Mouse (Mus musculus): ENCODE measurements around the gene Jak2. TPM values are rescaled to one million over a fixed set of nuclear protein-coding genes. Genes with fewer than 3 reads are reported as not detected.

Gene Jak2
- polyA plus RNA-seq, 1 experiment from 2014 or later, result 6.9 TPM

DNA sequence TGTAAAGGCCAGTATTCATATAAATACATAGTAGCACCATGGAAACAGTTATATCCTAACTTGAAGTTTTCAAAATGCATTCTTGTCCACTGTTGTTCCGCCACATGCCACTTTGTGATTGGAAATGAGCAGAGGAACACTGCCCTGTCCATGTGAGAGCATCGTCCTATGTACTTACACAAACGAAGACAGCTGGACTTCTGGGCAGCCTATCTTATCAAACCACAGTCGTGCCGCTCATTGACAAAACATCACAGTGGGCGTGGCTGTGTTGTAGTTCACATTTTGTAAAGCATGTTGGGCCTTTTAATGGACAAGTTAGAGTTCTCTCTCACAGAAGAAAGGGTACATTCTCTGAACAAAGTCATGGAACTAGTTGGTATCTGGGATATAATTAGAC is 18.9 kb upstream of the Jak2 start:
- Histone ChIP-seq H3K9me3 (no peaks in the 10 kb centered on the region), H3K27me3 (ENCODE audit: insufficient read depth, poor library complexity, severe bottlenecking) (peaks cover 8% of the 10 kb centered on the region; the same call in 1 of the 2 replicates), H3K36me3 (no peaks in the 10 kb centered on the region), H3K4me1 (replicated peaks) (peaks cover 11% of the 10 kb centered on the region), H3K27ac (no peak overlapping the region), H3K4me3 (no peak overlapping the region)
- no peak for DNase-seq (ENCODE audit: low spot score)
- 72% methylated on average over 6 of the region's 6 CpGs for WGBS

GRCm38 (mm10) chr19:29236658-29237385 is 14.8 kb upstream of the Jak2 start:
- Histone ChIP-seq H3K27me3 (ENCODE audit: insufficient read depth, poor library complexity, severe bottlenecking) (no peaks in the 10 kb centered on the region), H3K4me1 (replicated peaks) (peaks cover 16% of the 10 kb centered on the region), H3K27ac (no peak overlapping the region), H3K36me3 (no peaks in the 10 kb centered on the region), H3K9me3 (no peaks in the 10 kb centered on the region), H3K4me3 (no peak overlapping the region)
- 51% methylated on average over 9 of the region's 9 CpGs for WGBS
- DNase-seq (ENCODE audit: low spot score), result no peak

GRCm38 (mm10) chr19:29238171-29238570 is 13.5 kb upstream of the Jak2 start:
- H3K27ac ChIP-seq, result no peak overlapping the region
- no peaks in the 10 kb centered on the region for H3K9me3 ChIP-seq
- H3K4me3 ChIP-seq, result no peak overlapping the region
- no peaks in the 10 kb centered on the region for H3K36me3 ChIP-seq
- no peak for DNase-seq (ENCODE audit: low spot score)
- H3K27me3 ChIP-seq (ENCODE audit: insufficient read depth, poor library complexity, severe bottlenecking), result no peaks in the 10 kb centered on the region
- 66% methylated on average over 9 of the region's 9 CpGs for WGBS
- peaks cover 16% of the 10 kb centered on the region for H3K4me1 ChIP-seq (replicated peaks)

DNA sequence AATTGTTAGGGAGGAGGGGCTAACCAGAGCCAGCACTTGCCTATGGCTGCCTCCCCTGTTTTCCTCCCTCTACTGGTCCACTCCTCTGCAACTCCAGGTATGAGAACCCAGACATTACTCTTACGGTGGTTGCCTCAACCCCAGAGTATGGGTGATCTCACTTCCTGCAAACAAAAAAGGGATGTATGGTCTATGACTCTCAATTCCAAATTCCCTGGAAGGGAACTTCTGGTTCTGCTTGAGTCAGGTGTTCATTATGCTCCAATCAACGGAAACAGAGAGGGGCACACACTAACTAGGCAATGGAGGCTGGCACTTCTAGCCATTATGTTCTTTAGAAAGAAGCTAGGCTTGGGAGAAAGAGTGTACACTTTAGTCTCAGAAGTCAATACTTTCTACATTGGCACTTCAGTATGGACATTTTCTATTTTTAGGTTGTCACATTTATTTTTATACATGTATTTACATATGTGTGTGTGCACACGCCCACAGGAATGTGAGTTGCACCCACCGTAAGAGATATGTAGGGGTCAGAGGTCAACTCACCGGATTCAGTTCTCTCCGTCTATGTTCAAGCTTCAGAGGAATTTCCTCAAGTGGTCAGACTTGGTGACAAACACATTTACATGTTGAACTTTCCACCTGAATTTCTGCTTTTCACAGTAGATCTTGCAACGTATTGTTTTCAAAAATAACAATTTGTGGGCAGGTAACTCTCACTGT is 12.0 kb upstream of the Jak2 start:
- Histone ChIP-seq H3K4me1 (replicated peaks) (peaks cover 10% of the 10 kb centered on the region), H3K9me3 (no peaks in the 10 kb centered on the region), H3K36me3 (no peaks in the 10 kb centered on the region), H3K27ac (no peak overlapping the region), H3K4me3 (no peak overlapping the region), H3K27me3 (ENCODE audit: insufficient read depth, poor library complexity, severe bottlenecking) (no peaks in the 10 kb centered on the region)
- DNase-seq (ENCODE audit: low spot score), result no peak
- WGBS, result 83% methylated on average over 7 of the region's 7 CpGs

DNA sequence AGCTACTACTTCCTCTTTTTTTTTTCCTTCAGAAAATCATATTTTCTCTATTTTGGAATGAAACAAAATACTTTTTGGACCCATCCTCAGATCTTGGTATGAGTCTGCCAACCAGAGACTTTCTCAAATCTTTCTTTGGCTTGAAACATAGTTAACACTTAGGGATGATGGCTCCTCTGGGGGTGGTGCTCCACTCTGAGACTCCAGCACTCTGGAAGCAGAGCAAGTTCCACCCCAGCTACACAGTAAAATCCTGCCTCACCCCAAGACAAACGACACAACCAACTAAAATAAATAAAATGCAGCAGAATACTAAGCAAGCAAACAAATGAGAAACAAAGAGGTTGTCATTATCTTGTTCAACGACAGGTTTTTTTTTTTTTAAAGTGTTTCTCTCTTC is 11.0 kb upstream of the Jak2 start:
- Histone ChIP-seq H3K9me3 (no peaks in the 10 kb centered on the region), H3K4me1 (replicated peaks) (peaks cover 10% of the 10 kb centered on the region), H3K27ac (no peak overlapping the region), H3K27me3 (ENCODE audit: insufficient read depth, poor library complexity, severe bottlenecking) (no peaks in the 10 kb centered on the region), H3K4me3 (no peak overlapping the region), H3K36me3 (no peaks in the 10 kb centered on the region)
- no peak for DNase-seq (ENCODE audit: low spot score)
- 78% methylated on average over 2 of the region's 2 CpGs for WGBS

- Histone ChIP-seq H3K4me1 (replicated peaks) (peaks cover 10% of the 10 kb centered on the region), H3K27me3 (ENCODE audit: insufficient read depth, poor library complexity, severe bottlenecking) (no peaks in the 10 kb centered on the region), H3K36me3 (no peaks in the 10 kb centered on the region), H3K9me3 (no peaks in the 10 kb centered on the region), H3K4me3 (no peak overlapping the region), H3K27ac (no peak overlapping the region)
- no peak for DNase-seq (ENCODE audit: low spot score)
- WGBS, result 72% methylated on average over 10 of the region's 10 CpGs
Observed at GRCm38 (mm10) chr19:29241581-29241980, 10.0 kb upstream of the Jak2 start.

- Histone ChIP-seq H3K27me3 (ENCODE audit: insufficient read depth, poor library complexity, severe bottlenecking) (no peaks in the 10 kb centered on the region), H3K4me1 (replicated peaks) (peaks cover 51% of the 10 kb centered on the region), H3K36me3 (no peaks in the 10 kb centered on the region), H3K4me3 (peak overlapping the region; percentile 90), H3K9me3 (no peaks in the 10 kb centered on the region), H3K27ac (no peak overlapping the region)
- DNase-seq (ENCODE audit: low spot score), result no peak
- WGBS, result 77% methylated on average over 4 of the region's 4 CpGs
Observed at GRCm38 (mm10) chr19:29249933-29250332, 1.7 kb upstream of the Jak2 start.

DNA sequence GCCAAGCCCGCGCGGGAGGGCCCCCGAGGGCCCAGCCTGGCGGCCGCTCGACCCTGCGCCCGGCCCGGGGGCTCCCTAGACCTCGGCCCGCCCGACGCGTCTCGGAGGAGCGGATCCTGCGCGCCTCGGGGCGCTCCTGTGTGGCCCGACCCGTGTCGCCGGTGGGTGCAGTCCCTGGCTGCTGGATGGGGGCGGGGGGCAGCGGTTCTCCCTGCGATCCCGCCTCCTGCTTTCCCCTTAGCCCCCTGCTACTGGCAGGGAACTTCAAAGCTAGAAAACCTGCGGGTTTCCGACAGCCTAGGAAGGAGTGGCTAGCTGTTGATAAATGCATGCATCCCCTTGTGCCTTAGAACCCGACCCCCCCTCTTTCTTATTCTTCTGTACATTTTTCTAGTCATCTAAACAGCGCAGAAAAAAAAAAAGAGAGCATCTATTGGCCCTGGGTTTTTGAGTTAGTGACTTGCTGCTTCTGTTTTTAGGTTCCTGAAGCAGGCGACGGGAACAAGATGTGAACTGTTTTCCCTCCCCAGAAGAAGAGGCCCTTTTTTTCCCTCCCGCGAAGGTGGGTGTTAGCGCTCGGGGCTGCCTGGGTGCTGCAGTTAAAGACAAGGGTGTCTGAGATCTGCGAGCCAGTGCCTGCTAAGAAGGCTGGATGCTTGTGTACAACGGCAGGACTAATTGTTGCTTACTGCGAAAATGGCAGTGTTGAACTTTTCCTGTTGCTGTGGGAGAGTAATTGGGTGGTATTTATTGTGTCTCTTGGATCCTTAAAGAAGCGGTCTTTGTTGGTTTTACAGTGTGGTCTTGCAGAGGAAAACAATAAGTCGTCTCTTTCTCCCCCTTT is 552 bp downstream of the Jak2 start:
- DNase-seq (ENCODE audit: low spot score), result peak; percentile 42
- peaks cover 62% of the 10 kb centered on the region for H3K4me1 ChIP-seq (replicated peaks)
- no peaks in the 10 kb centered on the region for H3K9me3 ChIP-seq
- H3K27me3 ChIP-seq (ENCODE audit: insufficient read depth, poor library complexity, severe bottlenecking), result no peaks in the 10 kb centered on the region
- no peaks in the 10 kb centered on the region for H3K36me3 ChIP-seq
- peak overlapping the region; percentile 90 for H3K4me3 ChIP-seq
- peak overlapping the region; percentile 97 for H3K27ac ChIP-seq
- under 1% methylated on average over 44 of the region's 44 CpGs for WGBS

GRCm38 (mm10) chr19:29252831-29253545 is 1.4 kb downstream of the Jak2 start:
- Histone ChIP-seq H3K36me3 (no peaks in the 10 kb centered on the region), H3K9me3 (no peaks in the 10 kb centered on the region), H3K27ac (peak overlapping the region; percentile 97), H3K27me3 (ENCODE audit: insufficient read depth, poor library complexity, severe bottlenecking) (no peaks in the 10 kb centered on the region), H3K4me1 (replicated peaks) (peaks cover 62% of the 10 kb centered on the region), H3K4me3 (peak overlapping the region; percentile 90)
- WGBS, result 28% methylated on average over 10 of the region's 10 CpGs
- no peak for DNase-seq (ENCODE audit: low spot score)

DNA sequence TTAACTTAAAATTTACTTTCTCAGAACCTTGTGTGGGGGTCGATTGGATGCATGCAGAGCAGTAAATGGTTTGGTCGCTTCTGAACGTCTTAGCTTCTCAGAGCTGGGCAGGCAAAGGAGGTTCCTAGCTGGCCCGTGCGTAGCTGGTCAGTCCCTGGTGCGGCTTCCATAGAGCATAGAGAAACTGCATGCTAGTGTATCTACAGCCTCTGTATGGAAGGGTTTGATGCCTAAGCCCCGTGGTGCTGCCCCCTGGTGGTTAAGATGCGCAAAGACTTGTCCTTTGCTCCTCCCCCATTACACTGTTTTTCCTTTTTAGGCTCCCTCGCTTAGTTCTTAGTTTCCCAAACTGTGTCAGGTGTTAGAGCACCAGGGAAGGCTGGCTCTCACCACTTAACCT is 2.1 kb downstream of the Jak2 start:
- no peaks in the 10 kb centered on the region for H3K9me3 ChIP-seq
- DNase-seq (ENCODE audit: low spot score), result peak; percentile 82
- peak overlapping the region; percentile 76 for H3K27ac ChIP-seq
- peak overlapping the region; percentile 90 for H3K4me3 ChIP-seq
- peaks cover 62% of the 10 kb centered on the region for H3K4me1 ChIP-seq (replicated peaks)
- H3K36me3 ChIP-seq, result no peaks in the 10 kb centered on the region
- WGBS, result 2% methylated on average over 9 of the region's 9 CpGs
- H3K27me3 ChIP-seq (ENCODE audit: insufficient read depth, poor library complexity, severe bottlenecking), result no peaks in the 10 kb centered on the region

GRCm38 (mm10) chr19:29254671-29255070 is 3.0 kb downstream of the Jak2 start:
- peaks cover 54% of the 10 kb centered on the region for H3K4me1 ChIP-seq (replicated peaks)
- H3K4me3 ChIP-seq, result peak overlapping the region; percentile 90
- WGBS, result 35% methylated on average over 4 of the region's 4 CpGs

GRCm38 (mm10) chr19:29255327-29256027 is 3.8 kb downstream of the Jak2 start:
- H3K27ac ChIP-seq, result 0 out of 2 replicates have a peak overlapping the region, but pooled peaks have one; percentile 25
- H3K27me3 ChIP-seq (ENCODE audit: insufficient read depth, poor library complexity, severe bottlenecking), result no peaks in the 10 kb centered on the region
- no peaks in the 10 kb centered on the region for H3K36me3 ChIP-seq
- peaks cover 46% of the 10 kb centered on the region for H3K4me1 ChIP-seq (replicated peaks)
- H3K9me3 ChIP-seq, result no peaks in the 10 kb centered on the region
- H3K4me3 ChIP-seq, result no peak overlapping the region
- WGBS, result 88% methylated on average over 7 of the region's 7 CpGs
- no peak for DNase-seq (ENCODE audit: low spot score)

More at GRCm38 (mm10) chr19:29254671-29255070, 3.0 kb downstream of the Jak2 start:
- no peaks in the 10 kb centered on the region for H3K9me3 ChIP-seq
- no peaks in the 10 kb centered on the region for H3K36me3 ChIP-seq
- no peaks in the 10 kb centered on the region for H3K27me3 ChIP-seq (ENCODE audit: insufficient read depth, poor library complexity, severe bottlenecking)
- DNase-seq (ENCODE audit: low spot score), result peak; percentile 43
- peak overlapping the region; percentile 25; the same call in 1 of the 2 replicates for H3K27ac ChIP-seq
